Mouse (Mus musculus) liver, adult (tissue): ENCODE measurements around the gene Gm2431.
"Not testable (repeated sequence)": the region's sequence is repeated elsewhere in the genome, so short reads cannot be mapped to it uniquely, and the experiment has no call there.

Source experiments
- GATA4 ChIP-seq: IDR thresholded peaks from 2 replicates; pipeline ENCODE4 v1.6.1; 2014; ENCODE audit warnings: mild to moderate bottlenecking, low read length; ENCODE audit not compliant: insufficient replicate concordance

The Gm2431 gene

GRCm38 (mm10) chr7:142258254-142258653 lies at the start of gene Gm2431:
TSS of gene Gm2431 (minus strand) at chr7:142258354.
- not testable (repeated sequence) for TF ChIP-seq GATA4

GRCm38 (mm10) chr7:142303249-142303648 lies 45.1 kb upstream of the Gm2431 start, which contains the start of gene Krtap5-4:
TSS of gene Krtap5-4 (plus strand) at chr7:142303549.
- no peak for TF ChIP-seq GATA4

- TF ChIP-seq GATA4 = not testable (repeated sequence)
These were observed 38.9 kb upstream of the Gm2431 start, which contains the start of gene Krtap5-1 for GRCm38 (mm10) chr7:142297018-142297417. TSS of gene Krtap5-1 (minus strand) at chr7:142297118.

- no peak for TF ChIP-seq GATA4
These were observed 37.3 kb upstream of the Gm2431 start for GRCm38 (mm10) chr7:142295418-142295817.

GRCm38 (mm10) chr7:142285130-142285835 lies 27.1 kb upstream of the Gm2431 start:
- TF ChIP-seq GATA4 = no peak

GRCm38 (mm10) chr7:142284615-142285080 lies 26.5 kb upstream of the Gm2431 start:
- TF ChIP-seq GATA4 = no peak; the same call in 1 of the 2 replicates

- TF ChIP-seq GATA4 = no peak
These were observed 26.0 kb upstream of the Gm2431 start for GRCm38 (mm10) chr7:142284023-142284591.

- TF ChIP-seq GATA4 = not testable (repeated sequence)
These were observed 16.1 kb upstream of the Gm2431 start, which contains the start of gene Gm4559 for GRCm38 (mm10) chr7:142274263-142274662. TSS of gene Gm4559 (minus strand) at chr7:142274363.

GRCm38 (mm10) chr7:142255517-142255916 lies 2.6 kb downstream of the Gm2431 start:
- no peak for TF ChIP-seq GATA4

- no peak for TF ChIP-seq GATA4
These were observed 8.3 kb downstream of the Gm2431 start for GRCm38 (mm10) chr7:142249824-142250223.

- TF ChIP-seq GATA4 = no peak
These were observed 17.2 kb downstream of the Gm2431 start, which contains the start of gene Gm40460 for GRCm38 (mm10) chr7:142240978-142241377. TSS of gene Gm40460 (minus strand) at chr7:142241078.

- no peak for TF ChIP-seq GATA4
These were observed 26.6 kb downstream of the Gm2431 start for GRCm38 (mm10) chr7:142231540-142231939.

- TF ChIP-seq GATA4 = not testable (repeated sequence)
These were observed 28.3 kb downstream of the Gm2431 start, which contains the start of gene Krtap5-5 for GRCm38 (mm10) chr7:142229871-142230270. TSS of gene Krtap5-5 (minus strand) at chr7:142229971.

GRCm38 (mm10) chr7:142224518-142224917 lies 33.6 kb downstream of the Gm2431 start:
- TF ChIP-seq GATA4 = no peak

- TF ChIP-seq GATA4 = no peak
These were observed 46.6 kb downstream of the Gm2431 start, which contains the start of gene Gm7579 for GRCm38 (mm10) chr7:142211559-142211958. TSS of gene Gm7579 (plus strand) at chr7:142211859.
